Mouse (Mus musculus) ovary, adult 10 weeks (tissue): ENCODE measurements around the gene Zfpm1. TPM values are rescaled to one million over a fixed set of nuclear protein-coding genes. Genes with fewer than 3 reads are reported as not detected.

Experiments
- polyA plus RNA-seq: library from polyadenylated mRNA; stranded (reverse); fragments of 350-450 nt; fragmentation: Illumina TruSeq; extraction: RNeasy Lipid Tissue Mini Kit (QIAGEN cat#74804); gene quantifications from one replicate; pipeline ENCODE4 v1.2.3, GENCODE M21; 2014

Zfpm1 gene
- not detected for polyA plus RNA-seq

GRCm38 (mm10) chr8:122282035-122282358 lies at the start of gene Zfpm1:
TSS of gene Zfpm1 (plus strand) at chr8:122282141.

DNA sequence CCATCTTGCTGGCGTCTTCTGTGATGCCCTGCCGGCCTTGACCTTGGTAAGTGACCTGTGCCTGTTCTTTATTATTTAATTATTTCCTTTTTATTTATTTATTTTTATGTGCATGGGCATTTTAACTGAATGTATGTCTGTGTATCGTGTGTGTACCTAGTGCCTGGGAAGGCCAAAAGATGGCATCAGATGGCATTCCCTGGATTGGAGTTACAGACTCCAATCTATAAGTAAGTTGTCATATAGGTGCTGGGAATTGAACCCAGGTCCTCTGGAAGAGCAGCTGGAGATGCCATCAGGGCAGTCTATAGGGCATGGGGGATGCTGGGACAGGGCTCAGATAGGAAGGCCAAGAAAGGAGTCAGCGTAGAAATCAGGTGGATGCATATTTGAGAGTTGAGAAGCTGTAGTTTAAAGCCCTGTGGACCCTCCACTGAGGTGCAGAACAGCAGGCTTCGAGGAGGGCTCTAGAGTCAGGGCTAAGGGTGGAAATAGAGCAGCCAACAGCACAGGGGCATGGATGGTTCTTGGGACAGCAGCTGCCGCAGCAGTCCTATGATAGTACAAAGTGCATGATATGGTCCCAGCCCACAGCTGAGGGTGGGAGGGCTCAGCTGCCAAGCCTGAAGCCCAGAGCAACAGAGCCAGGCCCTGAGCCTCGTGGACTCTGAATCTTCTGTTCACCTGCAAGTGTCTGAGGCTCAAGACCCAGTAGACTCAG lies 78.9 kb downstream of the Zfpm1 start, which contains the start of gene Trhr2:
Gene Trhr2, minus strand, starts transcription at position 51 of the 721 bp plus-strand sequence.

DNA sequence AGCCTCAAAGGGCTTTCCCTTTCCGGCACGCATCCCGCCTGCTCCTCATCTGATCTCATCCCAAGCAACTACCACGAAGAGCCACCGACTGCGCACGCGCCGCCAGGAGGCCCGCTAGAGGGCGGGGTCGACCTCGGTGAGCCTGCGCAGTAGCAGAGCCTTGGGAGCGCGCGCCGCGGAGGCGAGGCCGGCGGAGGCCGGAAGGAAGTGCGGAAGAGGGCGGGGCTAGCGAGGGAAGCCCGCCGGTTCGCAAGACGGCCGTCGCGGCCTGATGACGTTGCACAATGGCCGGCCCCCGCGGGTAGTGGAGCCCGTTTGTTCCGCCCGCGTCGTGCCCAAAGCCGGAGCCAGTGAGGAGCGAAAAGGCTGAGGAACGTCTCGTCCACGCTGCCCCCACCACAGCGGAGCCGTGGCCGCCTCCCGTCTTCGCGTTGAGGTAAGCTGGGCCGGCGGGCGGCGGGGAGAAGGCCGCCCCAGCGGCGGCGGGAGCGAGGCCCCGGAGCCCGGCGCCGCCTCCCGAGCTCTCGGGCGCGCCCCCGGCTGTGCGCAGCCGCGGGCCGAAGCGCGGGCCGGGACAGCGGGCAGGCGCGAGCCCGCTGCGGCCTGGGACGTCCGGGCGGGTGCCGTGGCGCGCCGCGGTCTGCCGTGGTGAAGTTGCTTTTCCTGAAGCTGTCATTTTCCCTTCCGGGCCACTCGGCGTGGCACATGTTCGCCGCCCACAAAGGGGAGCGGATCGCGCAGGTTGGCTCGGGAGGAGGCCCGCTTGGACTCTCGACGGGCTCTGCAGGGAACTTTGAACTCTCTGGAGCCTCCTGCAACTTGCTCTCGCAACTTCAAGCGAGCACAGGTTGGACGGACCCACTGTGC lies 94.7 kb downstream of the Zfpm1 start, which contains the start of gene Zc3h18:
Gene Zc3h18, plus strand, starts transcription at position 245 of the 867 bp plus-strand sequence.

Other genes starting within 250 kb of the Zfpm1 start
- gene Trhr2, start 78.6 kb downstream of the Zfpm1 start, polyA plus RNA-seq: not detected
- gene Zc3h18, start 94.5 kb downstream of the Zfpm1 start, polyA plus RNA-seq: 14.5 TPM
- not detected for gene Il17c, start 139.9 kb downstream of the Zfpm1 start, polyA plus RNA-seq
- gene Cyba, start 150.8 kb downstream of the Zfpm1 start, polyA plus RNA-seq: not detected
- gene Mvd, start 161.3 kb downstream of the Zfpm1 start, polyA plus RNA-seq: not detected
- gene Snai3, start 178.6 kb downstream of the Zfpm1 start, polyA plus RNA-seq: not detected
- 22.0 TPM for gene Rnf166, start 193.9 kb downstream of the Zfpm1 start, polyA plus RNA-seq
- gene Ctu2, start 194.0 kb downstream of the Zfpm1 start, polyA plus RNA-seq: not detected